Mouse (Mus musculus) embryo, embryonic 11 days (tissue): ENCODE measurements around the gene Wnt7b.
A peak's percentile ranks its signal among the peaks of the same experiment; 100 is the strongest.

Source experiments
- DNase-seq: peaks from one replicate; pipeline ENCODE4 v3.0.0-alpha.2; 2015

The Wnt7b gene

GRCm38 (mm10) chr15:85503127-85503526 is 79.1 kb downstream of the Wnt7b start, which contains the start of gene 7530416G11Rik:
Gene 7530416G11Rik, minus strand, starts transcription at chr15:85503227.
- DNase-seq: no peak

GRCm38 (mm10) chr15:85500267-85500666 is 82.0 kb downstream of the Wnt7b start:
- no peak for DNase-seq

- DNase-seq: peak; percentile 76
Measured at GRCm38 (mm10) chr15:85497981-85498475, 84.2 kb downstream of the Wnt7b start.

- DNase-seq: no peak
Measured at GRCm38 (mm10) chr15:85497548-85497947, 84.7 kb downstream of the Wnt7b start.

- peak; percentile 48 for DNase-seq
Measured at GRCm38 (mm10) chr15:85494163-85494621, 88.1 kb downstream of the Wnt7b start.

GRCm38 (mm10) chr15:85489751-85490150 is 92.5 kb downstream of the Wnt7b start:
- DNase-seq: no peak

GRCm38 (mm10) chr15:85488900-85489299 is 93.4 kb downstream of the Wnt7b start:
- no peak for DNase-seq
